In the genomic region with DNA sequence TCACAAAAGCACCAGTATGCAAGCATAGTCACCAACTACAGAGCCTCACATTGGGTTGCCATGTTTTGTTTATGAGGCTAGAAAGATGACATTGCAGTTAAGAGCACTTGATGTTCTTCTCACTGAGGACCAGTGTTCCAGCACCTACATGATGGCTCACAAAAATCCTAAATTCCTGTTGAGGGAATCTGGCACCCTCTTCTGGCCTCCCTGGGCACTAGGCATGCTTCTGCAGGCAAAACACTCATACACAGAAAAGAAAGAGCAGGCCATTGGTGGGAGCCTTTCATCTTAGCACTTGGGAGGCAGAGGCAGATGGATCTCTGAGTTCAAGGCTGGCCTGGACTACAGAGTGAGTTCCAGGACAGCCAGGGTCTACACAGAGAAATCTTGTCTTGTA, we compare ENCODE assay signal across 20 mouse cellular contexts. TPM values are rescaled to one million over a fixed set of nuclear protein-coding genes. Genes with fewer than 3 reads are reported as not detected.
"Had no signal": no experiment of that assay in that cellular context is flagged by ENCODE, and none has a peak within 500 bp of the region (broad histone marks: within the 10 kb centered on the region; RNA-seq: fewer than 3 reads in every experiment).

No protein-coding gene starts in this region.

- H3K27ac ChIP-seq: kidney, embryonic 15.5 days; limb, embryonic 13.5 days; liver, embryonic 12.5 days; macrophage; midbrain, embryonic 15.5 days had no signal

- H3K4me3 ChIP-seq: kidney, embryonic 15.5 days; limb, embryonic 13.5 days; liver, embryonic 12.5 days; megakaryocyte, embryonic 14.5 days; midbrain, embryonic 15.5 days had no signal

- H3K9me3 ChIP-seq: kidney, embryonic 15.5 days; limb, embryonic 13.5 days; liver, embryonic 12.5 days; megakaryocyte, embryonic 14.5 days; midbrain, embryonic 15.5 days had no signal

- H3K9ac ChIP-seq: kidney, embryonic 15.5 days; limb, embryonic 13.5 days; liver, embryonic 12.5 days; lung, embryonic 14.5 days; midbrain, embryonic 15.5 days had no signal

- H3K4me2 ChIP-seq: kidney, embryonic 15.5 days; limb, embryonic 13.5 days; liver, embryonic 12.5 days; lung, embryonic 14.5 days; midbrain, embryonic 11.5 days; midbrain, embryonic 15.5 days had no signal

- DNase-seq: kidney, postnatal 25 days; left cerebral cortex, postnatal 4 days; lung, embryonic 14.5 days; lung, postnatal 10 days; right cerebral cortex, postnatal 14 days; thymus, postnatal 4 days had no signal

- ATAC-seq: liver, embryonic 12.5 days; midbrain, embryonic 15.5 days had no signal

- H3K36me3 ChIP-seq: kidney, embryonic 15.5 days; limb, embryonic 13.5 days; liver, embryonic 12.5 days; midbrain, embryonic 15.5 days had no signal

- H3K27me3 ChIP-seq: kidney, embryonic 15.5 days; limb, embryonic 13.5 days; liver, embryonic 12.5 days; megakaryocyte, embryonic 14.5 days; midbrain, embryonic 15.5 days had no signal

- H3K4me1 ChIP-seq: kidney, embryonic 15.5 days; limb, embryonic 13.5 days; liver, embryonic 12.5 days; megakaryocyte, embryonic 14.5 days; midbrain, embryonic 15.5 days had no signal

RNA-seq across cellular contexts. Expression of gene Tmprss11e, which starts 25.4 kb away (rescaled TPM):
- total RNA-seq: layer of hippocampus, adult 18-20 months; layer of hippocampus, postnatal 10 days; left cerebral cortex, adult 18-20 months; left cerebral cortex, postnatal 10 days; left cerebral cortex, postnatal 4 days had no signal
- polyA plus RNA-seq: kidney, embryonic 15.5 days; limb, embryonic 13.5 days; liver, embryonic 12.5 days; liver, embryonic 16.5 days; lung, embryonic 14.5 days; macrophage; midbrain, embryonic 11.5 days; midbrain, embryonic 15.5 days; neural tube, embryonic 14.5 days; spleen, adult 2 months had no signal
